Mouse (Mus musculus): Measurements from ENCODE around the gene Sh3rf3.

The Sh3rf3 gene

GRCm38 (mm10) chr10:59172539-59172938, 359.4 kb downstream of the Sh3rf3 start:
- no peak for TF ChIP-seq GATA4 (IDR thresholded peaks at IDR 0.05; ENCODE audit: insufficient replicate concordance, low read length)

- no peak for TF ChIP-seq GATA4 (IDR thresholded peaks at IDR 0.05; ENCODE audit: insufficient replicate concordance, low read length)
Measured at GRCm38 (mm10) chr10:59179620-59180019, 366.5 kb downstream of the Sh3rf3 start.

- no peak for TF ChIP-seq GATA4 (IDR thresholded peaks at IDR 0.05; ENCODE audit: insufficient replicate concordance, low read length)
Measured at GRCm38 (mm10) chr10:59182306-59182705, 369.1 kb downstream of the Sh3rf3 start.

Data from liver, adult (tissue).